Mouse (Mus musculus) brown adipose tissue, adult 24 weeks (tissue): ENCODE results near the gene Zfp84. TPM values are rescaled to one million over a fixed set of nuclear protein-coding genes. Genes with fewer than 3 reads are reported as not detected.

ENCODE experiments used
- H3K27ac ChIP-seq: fragments of 200-500 bp; replicated peaks from 2 replicates; pipeline ENCODE4 v1.5.1; 2012; ENCODE audit warnings: low read depth, mild to moderate bottlenecking, low read length
- H3K4me1 ChIP-seq: fragments of 200-500 bp; 2 replicates; pipeline ENCODE4 v1.6.1; 2012; ENCODE audit warnings: low read length, mixed read lengths; ENCODE audit not compliant: control insufficient read depth, insufficient read depth, insufficient read length
- H3K4me3 ChIP-seq: fragments of 200-500 bp; 2 replicates; pipeline ENCODE4 v1.5.1; 2012; ENCODE audit warnings: low read depth, mild to moderate bottlenecking, low read length, moderate library complexity; ENCODE audit not compliant: insufficient read depth
- polyA plus RNA-seq: library from polyadenylated mRNA; stranded (reverse); fragments of >200 nt; gene quantifications from 2 replicates; pipeline ENCODE4 v1.2.4, GENCODE M21; 2012; ENCODE audit not compliant: missing spikeins, insufficient read depth, insufficient read length

The Zfp84 gene
- polyA plus RNA-seq, 1 experiment = 6.1 TPM

DNA sequence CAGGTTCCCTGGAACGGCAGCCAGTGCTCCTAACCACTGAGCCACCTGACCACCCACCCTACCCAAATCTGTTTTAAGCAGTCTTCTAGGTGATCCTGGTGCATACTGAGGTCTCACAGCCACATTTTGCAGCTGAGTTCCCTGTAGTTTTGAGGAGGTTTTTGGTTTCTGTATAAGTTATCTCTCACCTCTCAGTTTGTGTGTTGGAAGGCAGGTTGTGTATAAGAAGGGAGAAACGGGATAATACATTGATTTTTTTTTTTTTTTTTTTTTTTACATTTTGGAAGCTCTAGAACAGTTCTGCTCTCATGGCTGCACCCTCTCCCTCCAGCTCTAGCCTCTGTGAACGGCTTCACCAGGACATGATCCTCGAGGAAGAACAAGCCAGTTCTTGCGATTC lies 17.5 kb downstream of the Zfp84 start:
- Histone ChIP-seq H3K27ac (no peak overlapping the region), H3K4me3 (peak overlapping the region; percentile 21), H3K4me1 (no peaks in the 10 kb centered on the region)

DNA sequence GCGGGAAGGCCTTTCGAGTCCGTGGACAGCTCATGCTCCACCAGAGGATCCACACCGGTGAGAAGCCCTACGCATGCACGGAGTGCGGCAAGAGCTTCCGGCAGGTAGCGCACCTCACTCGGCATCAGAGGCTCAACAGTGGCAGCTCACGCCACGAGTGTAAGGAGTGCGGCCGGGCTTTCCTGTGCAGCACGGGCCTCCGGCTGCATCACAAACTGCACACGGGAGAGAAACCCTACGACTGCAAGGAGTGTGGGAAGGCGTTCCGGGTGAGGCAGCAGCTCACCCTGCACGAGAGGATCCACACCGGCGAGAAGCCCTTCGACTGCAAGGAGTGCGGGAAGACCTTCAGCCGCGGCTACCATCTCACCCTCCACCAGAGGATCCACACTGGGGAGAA lies 24.6 kb downstream of the Zfp84 start:
- Histone ChIP-seq H3K4me1 (no peaks in the 10 kb centered on the region), H3K27ac (no peak overlapping the region), H3K4me3 (no peak overlapping the region)

DNA sequence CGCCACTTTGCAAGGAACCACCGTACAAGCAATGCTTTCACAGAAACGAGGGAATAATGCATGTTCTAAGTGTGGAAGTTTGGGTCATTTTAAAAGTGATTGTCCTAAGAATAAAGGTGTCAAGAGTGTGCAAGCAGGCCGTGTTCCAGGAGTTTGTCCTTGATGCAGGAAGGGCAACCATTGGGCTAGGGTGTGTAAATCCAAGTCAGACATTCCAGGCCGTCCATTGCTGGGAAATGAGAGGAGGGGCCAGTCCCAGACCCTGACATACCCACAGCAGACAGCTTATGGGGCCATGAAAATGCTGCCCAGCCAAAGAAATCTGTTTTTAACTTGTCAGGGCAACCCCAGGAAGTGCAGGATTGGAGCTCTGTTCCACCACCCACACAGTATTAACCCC lies 38.7 kb downstream of the Zfp84 start:
- Histone ChIP-seq H3K4me1 (no peaks in the 10 kb centered on the region), H3K27ac (no peak overlapping the region), H3K4me3 (no peak overlapping the region)

DNA sequence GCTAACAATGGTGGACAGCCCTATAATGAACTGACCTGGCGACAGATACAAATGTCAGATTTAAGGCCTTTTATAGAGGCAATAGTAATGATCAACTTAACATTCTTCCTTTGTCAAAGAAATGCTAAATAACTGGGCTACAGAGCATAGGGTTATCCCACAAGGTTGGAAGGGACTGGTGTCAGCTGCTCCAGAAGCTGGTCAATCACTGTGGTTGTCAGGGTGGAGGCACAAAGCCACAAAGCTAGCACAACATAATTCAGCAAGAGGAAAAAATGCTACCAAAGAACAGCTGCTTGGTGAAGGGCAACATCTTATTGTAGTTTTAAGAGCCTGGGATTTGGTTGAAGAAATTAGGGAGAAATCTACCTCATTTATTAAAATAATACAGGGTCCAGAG lies 43.9 kb downstream of the Zfp84 start:
- Histone ChIP-seq H3K4me3 (no peak overlapping the region), H3K4me1 (peaks cover 6% of the 10 kb centered on the region; the same call in 1 of the 2 replicates), H3K27ac (no peak overlapping the region)

DNA sequence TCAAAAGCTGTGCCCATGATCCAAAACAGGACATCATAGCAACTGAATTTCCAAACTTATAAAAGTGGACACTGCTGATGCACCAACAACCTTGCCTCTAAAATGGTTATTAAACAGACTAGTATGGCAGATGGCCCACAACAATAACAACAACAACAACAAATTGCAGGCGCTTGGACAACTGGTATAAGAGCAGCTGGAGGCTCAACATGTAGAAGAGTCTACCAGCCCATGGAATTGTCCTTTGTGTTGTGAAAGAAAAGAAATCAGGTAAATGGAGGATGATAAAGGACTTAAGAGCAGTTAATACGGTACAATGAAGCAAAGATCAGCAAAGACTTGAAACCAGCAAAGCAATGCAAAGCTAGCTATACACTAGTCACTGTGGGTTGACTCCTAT lies 46.0 kb downstream of the Zfp84 start:
- no peak overlapping the region for H3K27ac ChIP-seq
- H3K4me1 ChIP-seq = peaks cover 9% of the 10 kb centered on the region; the same call in 1 of the 2 replicates
- H3K4me3 ChIP-seq = no peak overlapping the region

DNA sequence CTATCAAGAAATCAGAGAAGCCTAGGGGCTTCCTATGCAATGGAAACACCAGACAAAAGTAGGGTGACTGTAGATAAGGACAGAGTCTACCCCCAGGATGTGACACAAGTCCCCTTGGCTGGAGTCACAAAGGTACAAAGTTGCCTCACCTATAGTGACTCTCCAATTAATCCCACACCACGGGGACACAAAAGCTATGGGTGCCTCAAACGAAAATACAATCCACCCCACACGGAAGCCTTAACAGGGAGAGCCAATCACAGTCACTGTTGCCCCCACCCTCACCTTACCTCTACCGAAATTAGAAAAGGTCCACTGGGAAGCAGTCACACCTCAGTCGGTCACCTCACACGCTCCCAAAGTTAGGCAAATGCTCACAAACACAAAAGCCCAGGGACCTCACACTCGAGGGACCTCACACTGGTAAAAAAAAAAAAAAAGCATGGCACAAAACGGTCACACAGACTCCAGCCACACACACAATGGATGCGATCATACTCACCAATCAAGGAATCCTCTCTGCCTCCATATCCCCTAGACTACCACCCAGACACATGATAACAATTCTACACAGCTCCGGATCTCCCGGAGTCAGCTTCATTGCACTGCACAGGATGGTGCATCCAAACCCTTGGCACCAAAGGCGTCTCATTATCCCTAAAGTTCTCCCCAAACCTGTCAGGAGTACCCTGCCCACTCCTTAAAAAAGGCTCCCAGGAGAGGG lies 46.9 kb downstream of the Zfp84 start:
- peaks cover 9% of the 10 kb centered on the region; the same call in 1 of the 2 replicates for H3K4me1 ChIP-seq
- peak overlapping the region; percentile 40; the same call in 1 of the 2 replicates for H3K27ac ChIP-seq
- peak overlapping the region; percentile 67 for H3K4me3 ChIP-seq

DNA sequence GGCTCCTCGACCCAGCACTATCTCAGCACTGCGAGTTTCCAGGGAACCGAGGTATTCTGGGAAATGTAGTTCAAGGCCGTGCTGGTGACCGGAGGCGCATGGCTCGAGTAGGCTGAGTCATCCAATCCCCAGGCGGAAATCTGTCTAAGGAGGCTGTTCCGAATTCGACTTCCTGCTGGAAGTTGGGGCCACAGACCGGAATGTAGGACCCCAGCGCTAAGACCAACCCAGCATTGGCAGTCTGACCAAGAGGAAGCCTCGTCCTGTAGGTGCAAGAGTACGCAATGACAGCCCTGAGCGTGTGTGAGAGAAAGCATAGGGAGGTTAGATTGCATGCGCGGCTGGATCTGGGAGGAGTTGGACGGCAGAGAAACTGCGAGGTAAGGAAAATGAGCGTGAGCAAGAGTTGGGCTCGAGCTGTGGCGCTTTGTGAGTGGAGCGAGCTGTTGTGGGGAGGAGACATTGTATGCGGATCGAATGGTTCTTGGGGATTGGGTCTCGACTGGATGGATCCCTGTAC lies 47.6 kb downstream of the Zfp84 start, which contains the start of gene Zfp790:
Gene Zfp790, plus strand, starts transcription at position 205 of the 520 bp plus-strand sequence.
- Histone ChIP-seq H3K4me3 (peak within 1 kb of the TSS; percentile 86), H3K27ac (peak within 1 kb of the TSS; percentile 91), H3K4me1 (peaks cover 9% of the 10 kb centered on the region; the same call in 1 of the 2 replicates)

DNA sequence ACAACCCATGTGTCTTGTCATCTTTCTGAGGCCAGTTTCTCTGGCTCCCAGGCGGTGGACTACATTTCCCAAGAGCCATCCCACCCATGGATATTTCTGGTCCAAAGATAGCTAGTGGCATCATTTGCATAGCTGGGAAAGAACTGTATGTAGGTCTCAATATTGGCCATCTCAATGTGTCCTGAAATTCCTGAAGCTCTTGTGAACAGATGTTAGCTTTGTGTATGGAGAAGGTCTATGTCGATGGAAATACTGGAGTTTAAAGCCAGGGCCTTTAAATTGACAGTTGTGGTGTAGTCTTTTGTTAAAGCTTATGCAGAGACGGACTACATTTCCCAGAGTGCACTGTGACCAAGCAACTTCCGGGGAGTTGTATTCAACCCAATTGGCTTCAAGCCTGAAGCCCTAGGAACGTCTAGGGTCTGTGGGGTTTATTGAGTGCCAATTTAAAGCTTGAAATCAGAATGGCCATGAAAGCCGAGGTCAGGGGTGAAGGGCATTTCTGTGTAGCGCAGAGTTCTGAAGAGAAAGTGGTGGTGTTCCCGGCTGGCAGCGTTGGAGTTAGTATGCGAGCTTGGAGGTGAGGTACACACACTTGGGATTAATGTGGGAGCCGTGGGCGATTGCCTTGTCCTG lies 50.4 kb downstream of the Zfp84 start:
- Histone ChIP-seq H3K4me3 (peak overlapping the region; percentile 85), H3K27ac (peak overlapping the region; percentile 79)

DNA sequence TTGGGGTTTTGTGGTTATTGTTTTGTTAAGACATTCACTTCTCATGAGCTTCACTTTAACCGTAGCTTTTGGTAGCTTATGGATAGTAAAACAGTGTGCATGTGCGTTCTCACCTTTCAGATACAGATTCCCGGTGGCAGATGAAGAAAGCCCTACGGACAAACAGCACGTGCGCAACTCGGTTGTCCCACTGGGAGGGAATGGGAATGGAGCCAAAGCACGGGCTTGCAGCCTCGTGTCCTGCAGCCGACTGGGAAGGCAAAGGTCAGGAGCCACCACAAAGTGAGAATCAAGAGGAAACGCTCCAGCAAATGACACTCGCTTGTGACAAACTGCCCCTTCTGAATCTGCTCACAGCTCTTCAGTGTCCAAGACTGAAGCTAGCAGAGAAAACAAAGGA lies 59.6 kb downstream of the Zfp84 start:
- H3K4me3 ChIP-seq = no peak overlapping the region
- no peaks in the 10 kb centered on the region for H3K4me1 ChIP-seq
- H3K27ac ChIP-seq = no peak overlapping the region

More for the DNA sequence above, 50.4 kb downstream of the Zfp84 start:
- peaks cover 9% of the 10 kb centered on the region; the same call in 1 of the 2 replicates for H3K4me1 ChIP-seq

Other genes starting within 250 kb of the Zfp84 start
- 6.5 and 9.6 TPM in 2 replicates for gene Sipa1l3, start 249.9 kb upstream of the Zfp84 start, polyA plus RNA-seq
- gene Catsperg2, start 41.5 kb upstream of the Zfp84 start, polyA plus RNA-seq = not detected in 2 replicates
- 3.8 and 4.0 TPM in 2 replicates for gene Zfp30, start 15.4 kb downstream of the Zfp84 start, polyA plus RNA-seq
- gene Zfp790, start 47.6 kb downstream of the Zfp84 start, polyA plus RNA-seq = 4.9 and 6.6 TPM in 2 replicates
- gene Zfp940, start 85.1 kb downstream of the Zfp84 start, polyA plus RNA-seq = 0.83 and 2.0 TPM in 2 replicates
- gene Zfp420, start 91.4 kb downstream of the Zfp84 start, polyA plus RNA-seq = 2.2 and 2.8 TPM in 2 replicates
- gene Zfp27, start 138.0 kb downstream of the Zfp84 start, polyA plus RNA-seq = 5.5 and 7.1 TPM in 2 replicates
- 1.2 and 3.0 TPM in 2 replicates for gene Zfp383, start 139.7 kb downstream of the Zfp84 start, polyA plus RNA-seq
- 5.3 and 7.3 TPM in 2 replicates for gene Zfp74, start 185.5 kb downstream of the Zfp84 start, polyA plus RNA-seq
- 2.4 and 4.0 TPM in 2 replicates for gene Zfp568, start 215.4 kb downstream of the Zfp84 start, polyA plus RNA-seq